Mouse (Mus musculus): ENCODE measurements around the gene Tmco4. TPM values are rescaled to one million over a fixed set of nuclear protein-coding genes. Genes with fewer than 3 reads are reported as not detected.

The Tmco4 gene
- polyA plus RNA-seq, 1 experiment from 2014 or later = 5.5 TPM

GRCm38 (mm10) chr4:139105453-139105852 is 132.8 kb downstream of the Tmco4 start:
- WGBS = 84% methylated on average over 1 of the region's 1 CpGs
- H3K36me3 ChIP-seq = peaks cover 34% of the 10 kb centered on the region
- H3K4me3 ChIP-seq = no peak overlapping the region
- H3K9me3 ChIP-seq = no peaks in the 10 kb centered on the region
- H3K4me2 ChIP-seq = no peak overlapping the region
- H3K4me1 ChIP-seq = peaks cover 15% of the 10 kb centered on the region
- H3K9ac ChIP-seq = no peak overlapping the region
- ATAC-seq (ENCODE audit: insufficient number of reproducible peaks, low FRiP score, low TSS enrichment, low read depth) = no peak
- no peaks in the 10 kb centered on the region for H3K27me3 ChIP-seq
- no peak overlapping the region; the same call in 1 of the 2 replicates for H3K27ac ChIP-seq

Other genes starting within 250 kb of the Tmco4 start
- 0.24 TPM in 1 of 2 replicates, not detected in the other for gene Pla2g2c, start 248.1 kb upstream of the Tmco4 start, polyA plus RNA-seq (2015; fragmentation: Nextera tagmentation; extraction: Ambion mirVana)
- 0.43 and 0.54 TPM in 2 replicates for gene Ubxn10, start 235.7 kb upstream of the Tmco4 start, polyA plus RNA-seq (2015; fragmentation: Nextera tagmentation; extraction: Ambion mirVana)
- gene Pla2g2f, start 215.3 kb upstream of the Tmco4 start, polyA plus RNA-seq (2015; fragmentation: Nextera tagmentation; extraction: Ambion mirVana) = 60.8 and 64.7 TPM in 2 replicates
- gene Pla2g2d, start 197.2 kb upstream of the Tmco4 start, polyA plus RNA-seq (2015; fragmentation: Nextera tagmentation; extraction: Ambion mirVana) = 0.26 and 0.51 TPM in 2 replicates
- 1.3 and 1.7 TPM in 2 replicates for gene Pla2g5, start 109.4 kb upstream of the Tmco4 start, polyA plus RNA-seq (2015; fragmentation: Nextera tagmentation; extraction: Ambion mirVana)
- not detected in 2 replicates for gene Gm13030, start 98.9 kb upstream of the Tmco4 start, polyA plus RNA-seq (2015; fragmentation: Nextera tagmentation; extraction: Ambion mirVana)
- not detected in 2 replicates for gene Pla2g2e, start 94.9 kb upstream of the Tmco4 start, polyA plus RNA-seq (2015; fragmentation: Nextera tagmentation; extraction: Ambion mirVana)
- gene Otud3, start 58.9 kb upstream of the Tmco4 start, polyA plus RNA-seq (2015; fragmentation: Nextera tagmentation; extraction: Ambion mirVana) = 2.6 and 2.8 TPM in 2 replicates
- 0.19 and 0.32 TPM in 2 replicates for gene Rnf186, start 5.8 kb upstream of the Tmco4 start, polyA plus RNA-seq (2015; fragmentation: Nextera tagmentation; extraction: Ambion mirVana)
- 0.15 TPM in 1 of 2 replicates, not detected in the other for gene Htr6, start 102.7 kb downstream of the Tmco4 start, polyA plus RNA-seq (2015; fragmentation: Nextera tagmentation; extraction: Ambion mirVana)
- gene Nbl1, start 120.1 kb downstream of the Tmco4 start, polyA plus RNA-seq (2015; fragmentation: Nextera tagmentation; extraction: Ambion mirVana) = 148 and 155 TPM in 2 replicates
- 428 and 467 TPM in 2 replicates for gene Minos1, start 158.2 kb downstream of the Tmco4 start, polyA plus RNA-seq (2015; fragmentation: Nextera tagmentation; extraction: Ambion mirVana)
- gene Capzb, start 220.0 kb downstream of the Tmco4 start, polyA plus RNA-seq (2015; fragmentation: Nextera tagmentation; extraction: Ambion mirVana) = 399 and 425 TPM in 2 replicates